Mouse (Mus musculus): ENCODE results near the gene Ovch2.
"Not testable (repeated sequence)": the region's sequence is repeated elsewhere in the genome, so short reads cannot be mapped to it uniquely, and the experiment has no call there.

The Ovch2 gene

GRCm38 (mm10) chr7:107801108-107801507 is at the start of gene Ovch2:
Gene Ovch2 (minus strand): TSS chr7:107801208.
- no peak for DNase-seq

- DNase-seq = not testable (repeated sequence)
Observed at GRCm38 (mm10) chr7:107847390-107847789, 46.4 kb upstream of the Ovch2 start, which contains the start of gene Olfr470. Gene Olfr470 (minus strand): TSS chr7:107847490.

DNA sequence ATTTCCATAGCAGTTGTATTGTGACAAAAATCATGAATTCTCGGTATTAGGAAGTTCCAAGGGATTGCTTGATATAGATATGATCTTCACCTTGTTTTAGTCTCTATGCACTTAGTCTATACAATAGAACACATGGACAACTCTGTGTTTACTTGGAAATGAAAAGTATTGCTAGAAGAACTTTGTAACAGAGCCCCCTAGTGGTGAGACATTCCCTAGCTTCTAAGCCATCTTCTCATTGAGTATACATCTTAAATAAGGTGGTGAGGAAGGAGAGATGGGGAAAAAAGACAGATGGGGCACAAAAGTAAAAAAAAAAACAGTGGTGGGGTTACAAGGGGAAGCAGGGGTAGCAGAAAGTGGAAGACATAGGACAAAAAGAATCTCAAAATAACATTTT is 40.7 kb upstream of the Ovch2 start:
- peak; percentile 3 for DNase-seq

GRCm38 (mm10) chr7:107825441-107825840 is 24.4 kb upstream of the Ovch2 start, which contains the start of gene Olfr469:
Gene Olfr469 (minus strand): TSS chr7:107825541.
- DNase-seq = not testable (repeated sequence)

DNA sequence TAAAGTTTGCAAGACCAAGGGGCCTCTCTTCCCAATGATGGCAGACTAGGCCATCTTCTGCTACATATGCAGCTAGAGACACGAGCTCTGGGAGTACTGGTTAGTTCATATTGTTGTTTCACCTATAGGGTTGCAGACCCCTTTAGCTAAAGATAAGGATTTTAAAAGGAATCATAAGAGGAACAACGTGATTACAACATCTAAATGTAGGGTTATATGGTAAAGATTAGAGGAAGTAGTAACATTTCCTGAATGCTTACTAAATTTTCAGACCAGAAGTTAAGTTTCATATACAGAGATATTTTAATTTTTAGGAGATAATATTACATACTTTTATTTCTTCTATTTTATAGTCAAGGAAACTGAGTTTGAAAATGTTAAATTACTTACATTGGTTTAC is 22.9 kb upstream of the Ovch2 start:
- not testable (repeated sequence) for DNase-seq

GRCm38 (mm10) chr7:107819442-107819841 is 18.4 kb upstream of the Ovch2 start:
- peak; percentile 9 for DNase-seq

- no peak for DNase-seq
Observed at GRCm38 (mm10) chr7:107811963-107812362, 11.0 kb upstream of the Ovch2 start, which contains the start of gene Olfr467. Gene Olfr467 (plus strand): TSS chr7:107812263.

- DNase-seq = no peak
Observed at GRCm38 (mm10) chr7:107802138-107802537, 1.1 kb upstream of the Ovch2 start.

- DNase-seq = no peak
Observed at GRCm38 (mm10) chr7:107796500-107796899, 4.5 kb downstream of the Ovch2 start.

DNA sequence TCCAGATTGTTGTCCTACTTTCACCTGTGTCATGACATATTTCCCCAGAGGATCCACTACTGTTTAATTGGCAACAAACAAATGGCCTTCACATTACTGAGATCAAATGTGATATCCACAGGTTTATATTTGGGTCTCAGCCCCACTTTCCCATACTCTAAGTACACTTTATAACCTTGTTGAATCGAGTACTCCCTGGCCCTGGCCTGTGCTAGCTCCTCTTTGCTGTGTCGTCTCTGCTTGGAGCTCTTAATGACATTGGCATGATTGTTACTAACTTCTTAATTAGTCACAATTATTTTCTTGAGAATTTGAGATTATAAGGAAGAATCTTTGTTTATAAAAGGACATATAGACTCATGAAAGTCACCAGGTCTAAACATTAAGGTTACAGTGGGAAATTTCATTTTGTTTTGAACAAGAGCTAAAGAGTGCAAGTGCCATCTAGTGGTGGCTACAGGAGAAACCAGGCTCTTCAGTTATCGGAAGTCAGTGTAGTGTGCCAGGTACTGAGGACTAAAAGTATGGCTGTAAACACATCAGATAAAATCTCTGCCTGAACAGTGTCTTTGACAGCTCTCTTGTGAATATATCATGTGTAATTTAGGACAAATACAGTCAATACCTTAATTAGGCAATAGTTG is 12.9 kb downstream of the Ovch2 start:
- DNase-seq = peak; percentile 38

DNA sequence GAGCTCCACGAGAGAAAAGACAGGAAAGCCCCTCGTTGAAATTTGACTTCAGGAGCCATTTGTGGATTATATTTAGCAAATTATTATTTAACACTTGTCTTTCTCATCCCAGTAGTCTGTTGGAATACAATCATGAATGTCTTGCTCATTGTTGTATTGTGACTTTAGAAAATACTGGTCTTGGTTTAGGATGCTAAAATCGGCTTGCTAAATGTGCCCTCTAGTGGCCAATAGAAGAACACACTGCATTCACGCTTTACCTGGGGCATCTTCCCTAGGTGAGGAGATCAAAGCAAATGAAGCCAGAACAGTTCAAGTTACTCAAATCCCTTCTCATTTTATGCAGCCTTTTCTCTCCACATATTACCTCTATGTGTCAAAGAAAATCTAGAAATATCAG is 21.4 kb downstream of the Ovch2 start:
- peak; percentile 33 for DNase-seq

GRCm38 (mm10) chr7:107778216-107778615 is 22.8 kb downstream of the Ovch2 start:
- no peak for DNase-seq

GRCm38 (mm10) chr7:107770812-107771211 is 30.2 kb downstream of the Ovch2 start:
- no peak for DNase-seq

- DNase-seq = no peak
Observed at GRCm38 (mm10) chr7:107757308-107758151, 43.5 kb downstream of the Ovch2 start, which contains the start of gene Cyb5r2. Gene Cyb5r2 (minus strand): TSS chr7:107758032.

DNA sequence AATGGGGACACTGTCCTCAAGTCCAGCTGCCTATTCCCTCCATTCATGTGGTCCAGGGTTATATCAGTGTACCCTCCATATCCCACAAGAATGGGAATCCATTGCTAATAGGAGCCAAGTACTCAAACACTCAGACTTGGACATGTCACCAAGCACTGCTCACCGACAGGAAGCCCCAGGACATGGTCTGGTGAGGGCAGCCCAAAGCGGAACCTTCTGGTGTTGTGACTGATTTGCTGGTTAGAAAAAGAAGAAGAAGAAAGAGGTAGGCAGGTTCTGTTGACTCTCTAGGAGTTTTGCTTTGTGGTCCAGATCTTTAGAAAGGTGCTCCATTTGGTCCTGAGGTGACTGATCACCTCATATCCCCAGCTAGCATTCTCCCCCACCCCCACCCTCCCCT is 44.3 kb downstream of the Ovch2 start:
- no peak for DNase-seq

DNA sequence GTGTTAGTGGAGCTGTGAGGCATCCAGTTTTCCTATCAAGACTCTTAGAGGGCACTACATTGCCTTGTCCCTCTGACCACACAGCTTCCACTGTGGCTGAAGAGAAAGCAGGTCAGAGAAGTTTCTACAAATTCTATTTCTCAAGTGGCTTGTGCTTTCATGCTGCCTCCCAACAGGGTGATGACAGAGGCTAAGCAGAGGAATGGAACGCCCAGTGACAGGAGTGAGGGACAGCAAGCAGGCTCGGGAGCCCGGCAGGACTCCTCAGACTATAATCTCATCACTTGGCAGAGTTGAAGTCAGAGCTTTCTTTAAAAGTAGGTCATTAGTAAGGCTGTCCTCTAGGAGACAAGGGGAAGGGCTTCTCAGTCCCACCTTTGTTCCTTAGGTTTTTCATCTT is 45.1 kb downstream of the Ovch2 start:
- DNase-seq = no peak

- DNase-seq = no peak
Observed at GRCm38 (mm10) chr7:107752031-107752520, 48.9 kb downstream of the Ovch2 start.

DNA sequence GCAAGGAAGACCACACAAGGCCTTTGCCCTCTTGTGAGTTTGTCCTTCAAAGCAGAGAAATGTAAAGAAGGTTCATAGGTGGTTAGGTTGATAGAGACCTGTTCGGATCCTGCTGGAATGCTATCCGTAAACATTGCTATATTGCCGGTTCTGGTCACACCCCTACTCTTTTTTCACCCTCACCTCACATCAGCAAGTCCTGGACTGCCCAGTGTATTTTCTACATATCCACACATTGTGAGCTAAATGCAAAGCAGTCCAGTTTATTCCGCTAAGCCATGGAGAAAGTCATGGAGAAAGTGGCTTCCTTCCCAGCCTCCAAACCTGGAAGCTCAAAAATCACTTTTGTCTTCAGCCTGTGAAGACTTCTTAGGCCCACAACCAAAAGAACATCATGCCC is 51.3 kb downstream of the Ovch2 start:
- no peak for DNase-seq

GRCm38 (mm10) chr7:107749270-107749669 is 51.7 kb downstream of the Ovch2 start:
- peak; percentile 52 for DNase-seq

- peak; percentile 51 for DNase-seq
Observed at GRCm38 (mm10) chr7:107747954-107748353, 53.1 kb downstream of the Ovch2 start.

- DNase-seq = no peak
Observed at GRCm38 (mm10) chr7:107747476-107747875, 53.5 kb downstream of the Ovch2 start.

DNA sequence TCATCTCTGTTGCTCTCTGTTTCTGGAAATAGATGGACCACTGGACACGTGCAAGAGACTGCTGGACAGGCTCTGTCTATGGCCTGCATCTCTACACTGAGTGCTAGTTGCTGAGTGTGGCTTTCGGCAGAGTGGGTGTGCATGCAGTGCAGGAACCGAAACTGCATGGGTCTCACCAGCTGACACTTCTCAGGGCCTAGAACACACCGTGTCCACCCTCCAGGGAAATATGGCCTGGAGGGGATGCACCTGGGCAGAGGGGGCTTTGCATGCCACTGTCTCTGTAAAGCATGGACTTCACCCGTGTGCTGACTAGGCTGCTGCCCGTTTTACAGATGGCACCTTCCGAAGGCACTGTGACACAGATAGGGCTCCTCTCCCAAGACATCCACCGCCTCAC is 55.0 kb downstream of the Ovch2 start:
- DNase-seq = no peak

DNA sequence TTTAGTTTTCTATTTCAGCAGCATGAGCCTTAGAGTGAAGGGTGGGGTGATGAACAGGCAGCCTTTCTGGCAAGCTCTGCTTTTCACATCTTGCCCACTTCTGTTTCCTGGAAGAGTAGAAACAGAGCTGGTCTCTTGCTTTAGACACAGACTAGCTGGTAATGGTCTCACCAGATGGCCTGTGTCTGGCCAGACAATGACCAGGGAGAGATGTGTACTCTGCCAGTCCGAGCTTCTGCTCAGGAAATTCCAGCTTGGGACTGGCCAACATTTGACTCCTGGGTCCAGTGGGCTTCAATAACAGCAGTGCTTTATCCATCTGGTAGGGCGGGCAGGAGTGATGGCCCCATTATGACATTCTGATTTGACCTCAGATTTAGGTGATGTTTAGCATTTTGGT is 55.9 kb downstream of the Ovch2 start:
- no peak for DNase-seq

DNA sequence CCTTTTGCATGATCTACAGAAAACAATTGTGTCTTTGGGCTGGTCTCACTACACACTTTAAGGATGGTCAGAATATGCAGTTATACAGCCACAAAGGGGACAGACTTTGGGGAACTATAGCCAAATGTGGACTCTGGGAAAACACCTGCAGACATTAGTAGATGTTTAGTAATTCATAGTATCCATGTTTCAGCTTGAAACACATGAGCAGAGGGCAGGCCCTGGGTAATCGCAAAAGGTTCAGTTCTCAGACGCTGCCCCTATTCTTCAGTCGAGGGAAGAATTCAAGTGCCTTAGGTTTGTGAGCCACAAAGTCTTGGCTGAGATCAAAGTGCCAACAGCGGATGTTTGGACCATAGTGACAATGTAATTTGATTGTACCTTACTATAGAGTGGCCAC is 56.6 kb downstream of the Ovch2 start:
- no peak for DNase-seq
